Mouse (Mus musculus): ENCODE data around the gene Trim9. TPM values are rescaled to one million over a fixed set of nuclear protein-coding genes. Genes with fewer than 3 reads are reported as not detected.

Trim9 gene
- polyA plus RNA-seq, 1 experiment from 2014 or later, result 1.1 TPM

DNA sequence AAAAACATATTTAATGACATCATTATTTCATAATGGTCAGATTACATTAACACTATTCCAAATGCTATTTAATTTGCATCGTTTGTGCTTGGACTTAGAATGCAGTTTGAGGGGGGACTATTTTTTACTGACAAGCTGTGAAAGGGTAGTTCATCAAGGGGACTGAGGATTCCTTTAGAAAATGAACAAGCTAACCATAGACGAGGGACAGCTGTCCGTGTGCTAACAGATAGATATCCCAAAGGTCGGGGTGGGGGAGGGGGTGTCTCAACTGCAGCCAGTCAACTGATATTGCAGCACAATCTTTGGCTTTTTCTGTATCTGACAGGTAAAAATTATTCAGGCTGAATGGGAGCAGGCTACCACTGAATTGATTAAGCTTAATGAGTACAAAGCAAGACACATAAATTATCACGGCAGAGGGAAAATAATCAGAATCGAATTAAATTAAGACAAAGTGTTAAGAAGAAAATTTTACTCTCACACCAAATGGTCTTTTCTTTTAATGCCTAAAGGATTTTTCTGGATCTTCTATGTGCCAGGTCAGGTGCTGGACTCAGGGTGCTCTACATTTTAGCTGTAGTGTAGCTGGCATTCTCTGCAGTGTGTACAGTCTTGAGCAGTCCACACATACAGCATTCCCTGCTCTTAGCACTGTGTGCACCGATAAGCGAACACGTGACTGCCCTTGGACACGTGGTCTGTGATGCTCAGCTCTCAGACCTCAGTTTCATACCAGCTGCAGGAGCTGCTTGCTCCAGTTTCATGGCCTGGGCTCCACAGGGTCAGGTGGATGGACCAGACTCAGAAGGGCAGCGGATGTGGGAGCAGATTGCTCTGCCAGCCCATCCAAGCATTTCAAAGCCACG lies 70.1 kb downstream of the Trim9 start:
- Histone ChIP-seq H3K4me1 (ENCODE audit: control insufficient read depth, insufficient read depth, low read length) (no peaks in the 10 kb centered on the region), H3K27ac (ENCODE audit: low read length) (no peak overlapping the region), H3K9ac (ENCODE audit: low read length) (no peak overlapping the region), H3K4me3 (replicated peaks; ENCODE audit: low read length) (no peak overlapping the region), H3K9me3 (replicated peaks; ENCODE audit: control insufficient read depth, low read length) (no peaks in the 10 kb centered on the region), H3K27me3 (ENCODE audit: control insufficient read depth, insufficient read depth, low read length) (no peaks in the 10 kb centered on the region), H3K4me2 (ENCODE audit: low read depth, low read length) (no peak overlapping the region), H3K36me3 (ENCODE audit: control insufficient read depth, insufficient read depth, low read length) (no peaks in the 10 kb centered on the region)
- no peak for ATAC-seq (ENCODE audit: insufficient read depth, low FRiP score)
- whole genome bisulfite sequencing, result 63% methylated on average over 12 of the region's 12 CpGs

DNA sequence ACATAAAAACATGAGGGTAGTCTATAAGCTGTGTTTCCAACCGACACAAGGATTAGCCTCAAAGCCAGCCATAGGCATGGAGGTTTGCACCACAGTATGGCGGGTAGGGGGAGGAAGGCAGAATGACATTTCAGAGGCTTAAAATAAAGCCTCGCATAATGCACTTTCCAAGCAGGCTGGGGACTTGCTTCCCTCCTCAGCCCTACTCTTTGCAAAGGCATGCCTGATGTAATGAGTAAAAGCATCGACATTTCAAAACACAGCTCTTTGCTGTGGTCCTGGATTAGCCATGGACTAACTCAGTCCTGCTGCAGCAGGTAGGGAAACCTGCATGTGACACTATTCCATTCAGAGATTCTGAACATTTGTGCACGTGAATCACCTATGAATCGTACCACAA lies 77.7 kb downstream of the Trim9 start:
- Histone ChIP-seq H3K36me3 (ENCODE audit: control insufficient read depth, insufficient read depth, low read length) (no peaks in the 10 kb centered on the region), H3K9me3 (replicated peaks; ENCODE audit: control insufficient read depth, low read length) (no peaks in the 10 kb centered on the region), H3K4me2 (ENCODE audit: low read depth, low read length) (no peak overlapping the region), H3K4me3 (replicated peaks; ENCODE audit: low read length) (no peak overlapping the region), H3K9ac (ENCODE audit: low read length) (no peak overlapping the region), H3K27ac (ENCODE audit: low read length) (no peak overlapping the region), H3K27me3 (ENCODE audit: control insufficient read depth, insufficient read depth, low read length) (no peaks in the 10 kb centered on the region), H3K4me1 (ENCODE audit: control insufficient read depth, insufficient read depth, low read length) (no peaks in the 10 kb centered on the region)
- no peak for ATAC-seq (ENCODE audit: insufficient read depth, low FRiP score)
- 71% methylated on average over 6 of the region's 6 CpGs for WGBS

DNA sequence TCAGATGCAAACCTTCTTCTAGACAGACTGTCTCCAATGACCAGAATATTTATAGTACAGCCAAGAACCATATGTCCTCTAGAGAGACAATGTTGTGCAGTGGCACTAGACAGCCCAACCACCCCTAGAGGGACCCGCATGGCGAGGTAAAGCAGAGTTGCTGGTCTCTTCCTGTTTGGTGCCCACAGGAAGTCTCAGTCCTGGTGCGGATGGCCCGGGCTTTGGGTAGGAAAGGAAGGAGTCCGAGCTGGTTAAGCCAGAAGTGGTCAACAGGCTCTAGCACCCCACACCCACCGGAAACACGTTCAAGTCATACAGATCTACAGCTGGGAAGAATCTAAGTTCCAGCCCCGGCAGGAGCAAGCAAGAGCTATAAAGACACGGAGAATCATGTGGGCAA lies 80.1 kb downstream of the Trim9 start:
- Histone ChIP-seq H3K9me3 (replicated peaks; ENCODE audit: control insufficient read depth, low read length) (no peaks in the 10 kb centered on the region), H3K36me3 (ENCODE audit: control insufficient read depth, insufficient read depth, low read length) (no peaks in the 10 kb centered on the region), H3K4me3 (replicated peaks; ENCODE audit: low read length) (no peak overlapping the region), H3K9ac (ENCODE audit: low read length) (no peak overlapping the region), H3K27ac (ENCODE audit: low read length) (no peak overlapping the region), H3K4me1 (ENCODE audit: control insufficient read depth, insufficient read depth, low read length) (no peaks in the 10 kb centered on the region), H3K4me2 (ENCODE audit: low read depth, low read length) (no peak overlapping the region), H3K27me3 (ENCODE audit: control insufficient read depth, insufficient read depth, low read length) (no peaks in the 10 kb centered on the region)
- 84% methylated on average over 9 of the region's 9 CpGs for WGBS
- no peak for ATAC-seq (ENCODE audit: insufficient read depth, low FRiP score)

DNA sequence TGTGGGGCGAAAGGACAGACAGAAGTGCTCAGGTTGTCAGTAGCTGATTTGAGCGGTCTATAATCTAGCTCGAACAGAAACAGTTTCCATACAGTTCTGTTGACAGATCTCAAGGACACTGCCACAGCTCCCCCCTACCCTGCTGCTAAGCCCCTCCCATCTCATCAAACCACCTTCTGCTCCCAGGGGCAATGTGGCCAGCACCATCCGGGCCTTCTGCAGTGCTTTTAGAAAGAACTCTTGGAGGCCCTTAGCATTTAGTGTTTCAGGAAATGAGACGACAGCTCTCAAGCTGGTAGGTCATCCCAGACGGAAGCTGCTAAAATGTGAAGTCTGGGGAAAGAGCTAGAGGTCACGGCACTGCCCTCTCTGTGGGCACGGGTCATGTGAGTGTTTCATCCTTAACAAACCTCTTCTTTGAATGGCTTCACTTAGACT lies 80.9 kb downstream of the Trim9 start:
- no peak for ATAC-seq (ENCODE audit: insufficient read depth, low FRiP score)
- Histone ChIP-seq H3K27me3 (ENCODE audit: control insufficient read depth, insufficient read depth, low read length) (no peaks in the 10 kb centered on the region), H3K27ac (ENCODE audit: low read length) (no peak overlapping the region), H3K9me3 (replicated peaks; ENCODE audit: control insufficient read depth, low read length) (no peaks in the 10 kb centered on the region), H3K36me3 (ENCODE audit: control insufficient read depth, insufficient read depth, low read length) (no peaks in the 10 kb centered on the region), H3K4me3 (replicated peaks; ENCODE audit: low read length) (no peak overlapping the region), H3K4me2 (ENCODE audit: low read depth, low read length) (no peak overlapping the region), H3K4me1 (ENCODE audit: control insufficient read depth, insufficient read depth, low read length) (no peaks in the 10 kb centered on the region), H3K9ac (ENCODE audit: low read length) (no peak overlapping the region)
- 48% methylated on average over 8 of the region's 8 CpGs for WGBS

DNA sequence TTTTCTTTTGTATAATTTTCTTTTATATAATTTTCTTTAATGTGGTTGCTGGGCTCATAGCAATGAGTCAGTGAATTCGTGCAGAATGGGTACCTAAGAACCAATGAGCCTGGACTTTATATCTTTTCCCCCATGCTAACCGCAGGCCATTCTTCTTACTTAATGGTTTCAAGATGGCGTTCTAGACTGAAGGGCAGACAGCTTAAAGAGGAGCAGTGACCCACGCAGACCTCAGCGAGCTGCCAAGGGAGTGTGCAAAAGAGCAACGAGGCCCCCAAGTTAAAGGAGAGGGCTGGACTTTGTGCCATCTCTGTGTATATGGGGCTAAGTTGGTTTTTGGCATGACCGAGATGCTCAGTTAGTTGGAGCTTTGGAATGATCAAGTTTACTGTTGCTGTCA lies 83.7 kb downstream of the Trim9 start:
- Histone ChIP-seq H3K9me3 (replicated peaks; ENCODE audit: control insufficient read depth, low read length) (no peaks in the 10 kb centered on the region), H3K9ac (ENCODE audit: low read length) (no peak overlapping the region), H3K4me3 (replicated peaks; ENCODE audit: low read length) (no peak overlapping the region), H3K4me1 (ENCODE audit: control insufficient read depth, insufficient read depth, low read length) (no peaks in the 10 kb centered on the region), H3K27ac (ENCODE audit: low read length) (no peak overlapping the region), H3K36me3 (ENCODE audit: control insufficient read depth, insufficient read depth, low read length) (no peaks in the 10 kb centered on the region), H3K27me3 (ENCODE audit: control insufficient read depth, insufficient read depth, low read length) (no peaks in the 10 kb centered on the region), H3K4me2 (ENCODE audit: low read depth, low read length) (no peak overlapping the region)
- no peak for ATAC-seq (ENCODE audit: insufficient read depth, low FRiP score)
- 84% methylated on average over 7 of the region's 7 CpGs for WGBS

DNA sequence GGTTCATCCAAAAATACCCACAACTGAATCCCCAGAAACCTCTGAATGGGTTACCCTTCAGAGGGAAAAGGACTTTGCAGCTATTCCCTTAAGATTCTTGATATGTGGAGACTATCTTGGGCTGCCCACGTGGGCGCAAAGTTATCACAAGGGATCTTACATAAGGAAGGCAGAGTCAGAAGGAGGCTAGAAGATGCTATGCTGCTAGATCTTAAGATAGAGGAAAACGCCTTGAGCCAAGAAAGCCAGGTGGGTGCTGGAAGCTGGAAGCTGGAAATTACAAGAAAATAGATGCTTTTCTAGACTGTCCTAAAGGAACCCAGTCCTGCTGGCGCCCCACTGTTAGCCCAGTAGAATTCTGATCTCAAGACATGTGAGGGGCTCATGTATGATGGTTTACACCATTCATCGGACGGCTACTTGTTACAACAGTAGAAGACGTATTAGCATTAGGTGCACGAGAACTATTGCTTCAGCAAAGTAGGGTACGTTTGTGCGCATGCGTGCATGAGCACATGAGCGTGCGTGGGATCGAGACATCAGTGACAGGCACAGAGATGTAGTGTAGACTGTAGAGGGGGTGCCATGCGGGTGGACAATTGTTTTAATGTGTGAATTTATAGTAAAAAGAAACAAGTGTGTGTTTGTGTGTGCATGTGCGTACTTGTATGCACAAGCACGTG lies 85.0 kb downstream of the Trim9 start:
- H3K4me3 ChIP-seq (replicated peaks; ENCODE audit: low read length), result no peak overlapping the region
- no peaks in the 10 kb centered on the region for H3K36me3 ChIP-seq (ENCODE audit: control insufficient read depth, insufficient read depth, low read length)
- no peaks in the 10 kb centered on the region for H3K27me3 ChIP-seq (ENCODE audit: control insufficient read depth, insufficient read depth, low read length)
- no peak overlapping the region for H3K27ac ChIP-seq (ENCODE audit: low read length)
- no peak overlapping the region for H3K4me2 ChIP-seq (ENCODE audit: low read depth, low read length)
- H3K4me1 ChIP-seq (ENCODE audit: control insufficient read depth, insufficient read depth, low read length), result no peaks in the 10 kb centered on the region
- no peak for ATAC-seq (ENCODE audit: insufficient read depth, low FRiP score)
- WGBS, result 90% methylated on average over 17 of the region's 17 CpGs
- no peaks in the 10 kb centered on the region for H3K9me3 ChIP-seq (replicated peaks; ENCODE audit: control insufficient read depth, low read length)
- H3K9ac ChIP-seq (ENCODE audit: low read length), result no peak overlapping the region

DNA sequence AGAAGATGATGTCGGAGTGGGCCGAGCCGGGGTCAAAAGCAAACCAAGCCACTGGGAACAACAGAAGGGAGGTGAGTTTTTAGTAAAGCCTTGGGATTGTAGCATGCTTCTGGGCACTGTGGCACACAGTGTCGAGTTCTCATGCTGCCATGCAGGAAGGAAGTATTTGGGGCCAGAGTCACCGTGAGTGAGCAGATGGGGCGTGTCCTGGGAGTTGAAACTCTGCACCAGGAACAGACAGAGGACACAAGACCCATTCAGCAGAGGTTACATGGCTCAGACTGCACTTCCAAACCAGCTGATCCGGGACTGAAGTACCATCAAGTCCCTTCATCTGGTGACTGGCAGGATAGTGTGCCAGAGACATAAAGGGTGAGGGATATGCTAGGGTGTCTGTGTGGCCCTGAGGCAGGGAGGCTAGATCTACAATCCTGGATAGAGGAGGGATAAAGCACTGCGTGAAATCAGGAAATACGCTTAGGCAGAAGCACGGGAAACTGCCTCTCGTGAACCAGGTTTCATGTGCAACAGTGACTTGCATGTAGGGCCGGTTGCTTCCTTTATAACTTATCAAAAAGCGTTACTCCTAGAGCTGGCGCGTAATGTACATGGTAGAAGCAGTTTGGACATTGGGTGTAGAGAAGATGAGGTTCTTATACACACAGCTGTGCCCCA lies 96.1 kb downstream of the Trim9 start:
- no peak for ATAC-seq (ENCODE audit: insufficient read depth, low FRiP score)
- H3K27me3 ChIP-seq (ENCODE audit: control insufficient read depth, insufficient read depth, low read length), result no peaks in the 10 kb centered on the region
- H3K36me3 ChIP-seq (ENCODE audit: control insufficient read depth, insufficient read depth, low read length), result no peaks in the 10 kb centered on the region
- no peak overlapping the region for H3K4me2 ChIP-seq (ENCODE audit: low read depth, low read length)
- 0 out of 2 replicates have a peak, but pooled peaks cover 3% of the 10 kb centered on the region for H3K4me1 ChIP-seq (ENCODE audit: control insufficient read depth, insufficient read depth, low read length)
- 77% methylated on average over 15 of the region's 15 CpGs for WGBS
- no peak overlapping the region for H3K27ac ChIP-seq (ENCODE audit: low read length)
- no peaks in the 10 kb centered on the region for H3K9me3 ChIP-seq (replicated peaks; ENCODE audit: control insufficient read depth, low read length)
- no peak overlapping the region for H3K4me3 ChIP-seq (replicated peaks; ENCODE audit: low read length)
- no peak overlapping the region for H3K9ac ChIP-seq (ENCODE audit: low read length)

DNA sequence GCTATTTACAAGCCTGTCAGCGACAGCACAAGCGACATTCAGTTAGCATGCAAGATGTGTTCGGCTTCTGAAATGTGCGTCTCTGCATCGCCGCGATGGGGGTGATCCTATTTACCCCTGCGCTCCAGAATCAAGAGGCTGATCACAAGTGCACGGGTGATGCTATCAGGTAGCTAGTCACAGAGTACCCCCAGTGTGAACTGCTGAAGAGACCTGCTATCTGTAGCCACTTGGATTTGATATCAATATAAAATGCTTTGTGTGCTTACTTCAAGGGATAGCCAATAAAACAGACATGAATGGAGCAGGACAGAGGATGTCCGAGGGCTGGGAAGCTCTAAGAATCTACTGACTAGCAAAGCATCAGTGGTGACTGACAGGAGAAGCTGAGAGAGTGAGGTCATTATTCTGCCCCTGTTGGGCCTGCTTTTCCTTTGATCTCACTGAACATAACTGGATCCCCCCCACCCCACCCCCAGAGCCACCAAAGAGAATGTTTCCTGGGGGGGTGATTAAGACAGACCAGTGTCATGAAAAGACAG lies 97.7 kb downstream of the Trim9 start:
- ATAC-seq (ENCODE audit: insufficient read depth, low FRiP score), result no peak
- Histone ChIP-seq H3K27ac (ENCODE audit: low read length) (no peak overlapping the region), H3K4me2 (ENCODE audit: low read depth, low read length) (no peak overlapping the region), H3K4me1 (ENCODE audit: control insufficient read depth, insufficient read depth, low read length) (0 out of 2 replicates have a peak, but pooled peaks cover 3% of the 10 kb centered on the region), H3K27me3 (ENCODE audit: control insufficient read depth, insufficient read depth, low read length) (no peaks in the 10 kb centered on the region), H3K9me3 (replicated peaks; ENCODE audit: control insufficient read depth, low read length) (no peaks in the 10 kb centered on the region), H3K36me3 (ENCODE audit: control insufficient read depth, insufficient read depth, low read length) (no peaks in the 10 kb centered on the region), H3K4me3 (replicated peaks; ENCODE audit: low read length) (no peak overlapping the region), H3K9ac (ENCODE audit: low read length) (no peak overlapping the region)
- 89% methylated on average over 10 of the region's 10 CpGs for WGBS
